Mouse (Mus musculus): Measurements from ENCODE around the gene Celf2.
"Not testable (repeated sequence)": the region's sequence is repeated elsewhere in the genome, so short reads cannot be mapped to it uniquely, and the experiment has no call there.

Celf2 gene

GRCm38 (mm10) chr2:7378736-7379135 is 130.6 kb downstream of the Celf2 start:
- DNase-seq = no peak

GRCm38 (mm10) chr2:7377878-7378277 is 131.5 kb downstream of the Celf2 start:
- DNase-seq = no peak

GRCm38 (mm10) chr2:7367738-7368137 is 141.6 kb downstream of the Celf2 start:
- no peak for DNase-seq

- DNase-seq = no peak
Observed at GRCm38 (mm10) chr2:7359557-7359956, 149.8 kb downstream of the Celf2 start.

GRCm38 (mm10) chr2:7358816-7359215 is 150.5 kb downstream of the Celf2 start:
- DNase-seq = no peak

- DNase-seq = peak; percentile 10
Observed at GRCm38 (mm10) chr2:7351234-7351633, 158.1 kb downstream of the Celf2 start.

- no peak for DNase-seq
Observed at GRCm38 (mm10) chr2:7346703-7347461, 162.5 kb downstream of the Celf2 start.

GRCm38 (mm10) chr2:7344951-7345350 is 164.4 kb downstream of the Celf2 start:
- no peak for DNase-seq

GRCm38 (mm10) chr2:7342911-7343478 is 166.4 kb downstream of the Celf2 start:
- no peak for DNase-seq

- no peak for DNase-seq
Observed at GRCm38 (mm10) chr2:7334846-7335245, 174.5 kb downstream of the Celf2 start.

GRCm38 (mm10) chr2:7328018-7328899 is 181.1 kb downstream of the Celf2 start:
- no peak for DNase-seq

- no peak for DNase-seq
Observed at GRCm38 (mm10) chr2:7319760-7320159, 189.6 kb downstream of the Celf2 start.

GRCm38 (mm10) chr2:7311776-7312175 is 197.6 kb downstream of the Celf2 start:
- no peak for DNase-seq

GRCm38 (mm10) chr2:7310840-7311182 is 198.6 kb downstream of the Celf2 start:
- no peak for DNase-seq

GRCm38 (mm10) chr2:7310129-7310839 is 199.1 kb downstream of the Celf2 start:
- DNase-seq = no peak

GRCm38 (mm10) chr2:7309324-7309723 is 200.0 kb downstream of the Celf2 start:
- DNase-seq = no peak

GRCm38 (mm10) chr2:7308731-7309130 is 200.6 kb downstream of the Celf2 start:
- no peak for DNase-seq

GRCm38 (mm10) chr2:7287434-7287833 is 221.9 kb downstream of the Celf2 start:
- no peak for DNase-seq

- DNase-seq = no peak
Observed at GRCm38 (mm10) chr2:7273214-7273613, 236.1 kb downstream of the Celf2 start.

- DNase-seq = peak; percentile 34
Observed at GRCm38 (mm10) chr2:7270051-7270450, 239.3 kb downstream of the Celf2 start.

- no peak for DNase-seq
Observed at GRCm38 (mm10) chr2:7267166-7267565, 242.2 kb downstream of the Celf2 start.

- not testable (repeated sequence) for DNase-seq
Observed at GRCm38 (mm10) chr2:7262668-7263067, 246.7 kb downstream of the Celf2 start.

- peak; percentile 34 for DNase-seq
Observed at GRCm38 (mm10) chr2:7260186-7260585, 249.2 kb downstream of the Celf2 start.

Data from lung, postnatal 10 days (tissue).